Mouse (Mus musculus) midbrain, embryonic 10.5 days (tissue): ENCODE measurements around the gene Iqcj. TPM values are rescaled to one million over a fixed set of nuclear protein-coding genes. Genes with fewer than 3 reads are reported as not detected.

ENCODE experiments used
- DNase-seq: peaks from one replicate; pipeline ENCODE4 v3.0.0-alpha.2; 2017; ENCODE audit warnings: low spot score
- H3K27ac ChIP-seq: fragments of 300-500 bp; sonication (generic); replicated peaks from 2 replicates; pipeline ENCODE4 v1.5.1; 2016; ENCODE audit warnings: mild to moderate bottlenecking
- H3K27me3 ChIP-seq: fragments of 300-500 bp; sonication (generic); 2 replicates; pipeline ENCODE4 v1.6.1; 2016; ENCODE audit warnings: low read depth, mild to moderate bottlenecking; ENCODE audit not compliant: poor library complexity, severe bottlenecking
- H3K36me3 ChIP-seq: fragments of 300-500 bp; sonication (generic); 2 replicates; pipeline ENCODE4 v1.6.1; 2016; ENCODE audit warnings: mild to moderate bottlenecking, moderate library complexity
- H3K4me1 ChIP-seq: fragments of 300-500 bp; sonication (generic); 2 replicates; pipeline ENCODE4 v1.6.1; 2016
- H3K4me3 ChIP-seq: fragments of 300-500 bp; sonication (generic); 2 replicates; pipeline ENCODE4 v1.5.1; 2016; ENCODE audit warnings: mild to moderate bottlenecking, moderate library complexity
- H3K9me3 ChIP-seq: fragments of 300-500 bp; sonication (generic); replicated peaks from 2 replicates; pipeline ENCODE4 v1.6.1; 2016; ENCODE audit warnings: mild to moderate bottlenecking
- whole genome bisulfite sequencing: fragments of 180-500 bp; shearing (Covaris S2); methylation state at CpG from one replicate; pipeline ENCODE4 v1.1.7; 2016; 5-methylcytosine and 5-hydroxymethylcytosine counted together
- polyA plus RNA-seq: library from polyadenylated mRNA; unstranded; fragments of >200 nt; fragmentation: Nextera tagmentation; extraction: Ambion mirVana; gene quantifications from 2 replicates; pipeline ENCODE4 v1.2.1, GENCODE M21; 2016

Gene Iqcj
- polyA plus RNA-seq, 1 experiment from 2014 or later, result 0.20 TPM

DNA sequence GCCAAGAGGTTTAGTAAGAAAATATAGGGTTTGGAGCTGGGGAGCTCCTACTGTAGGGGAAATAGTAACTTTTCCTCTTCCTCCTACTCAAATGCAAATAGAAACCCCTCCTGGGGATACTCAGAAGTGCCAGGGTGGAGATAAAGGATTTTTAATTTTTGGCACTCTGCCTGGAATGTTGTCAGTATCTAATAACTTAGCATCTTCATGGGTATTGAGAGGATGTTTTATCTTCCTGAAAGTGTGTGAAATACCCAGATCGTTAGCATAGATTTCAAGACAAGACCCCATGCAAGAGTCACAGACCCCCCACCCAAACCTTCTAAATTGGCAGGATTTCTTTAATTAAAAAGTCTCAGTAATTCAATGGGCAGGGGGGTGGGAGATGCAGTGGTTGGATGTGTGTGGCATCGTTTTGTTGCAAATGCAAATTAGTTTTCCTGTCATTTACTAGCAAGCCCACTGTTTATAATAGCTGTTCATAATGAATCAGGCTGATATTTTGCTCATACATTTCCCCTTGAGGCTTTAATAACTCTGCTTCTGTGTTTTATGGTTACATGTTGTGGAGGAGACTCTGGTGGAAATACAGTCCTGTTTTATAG is 213.2 kb downstream of the Iqcj start:
- 83% methylated on average over 2 of the region's 2 CpGs for WGBS
- H3K27ac ChIP-seq, result no peak overlapping the region
- H3K27me3 ChIP-seq, result no peaks in the 10 kb centered on the region
- no peaks in the 10 kb centered on the region for H3K36me3 ChIP-seq
- no peak for DNase-seq
- H3K4me1 ChIP-seq, result no peaks in the 10 kb centered on the region
- no peaks in the 10 kb centered on the region for H3K9me3 ChIP-seq
- H3K4me3 ChIP-seq, result no peak overlapping the region

Other genes with a start within 250 kb of the Iqcj start
- gene Iqschfp, start within 50 bp of the Iqcj start, polyA plus RNA-seq, result 0.12 and 1.2 TPM in 2 replicates
- 39.7 and 65.1 TPM in 2 replicates for gene Schip1, start 172.6 kb downstream of the Iqcj start, polyA plus RNA-seq